Mouse (Mus musculus) lung, postnatal 0 days (tissue): ENCODE results near the gene Polr1d.

Experiments
- CTCF ChIP-seq: IDR thresholded peaks from 2 replicates; pipeline ENCODE4 v1.5.1; 2016; ENCODE audit warnings: antibody characterized with exemption, mild to moderate bottlenecking
- EP300 ChIP-seq: IDR thresholded peaks from 2 replicates; pipeline ENCODE4 v1.6.1; 2016; ENCODE audit warnings: antibody characterized with exemption, mild to moderate bottlenecking, control low read depth

GRCm38 (mm10) chr5:147159792-147160191 lies 82.9 kb downstream of the Polr1d start:
- TF ChIP-seq CTCF (no peak), EP300 (no peak)
